Mouse (Mus musculus) retina, embryonic 14.5 days (tissue): Measurements from ENCODE around the gene Tra2b.
"Not testable (repeated sequence)": the region's sequence is repeated elsewhere in the genome, so short reads cannot be mapped to it uniquely, and the experiment has no call there.

ENCODE experiments used
- DNase-seq: peaks from one replicate; pipeline ENCODE4 v3.0.0-alpha.2; 2015; ENCODE audit warnings: low spot score

The Tra2b gene

GRCm38 (mm10) chr16:22265849-22266376 is at the start of gene Tra2b:
Gene Tra2b, minus strand, starts transcription at chr16:22266005.
- peak; percentile 99 for DNase-seq

- peak; percentile 46 for DNase-seq
These were observed 44.8 kb upstream of the Tra2b start for GRCm38 (mm10) chr16:22310649-22311048.

GRCm38 (mm10) chr16:22302606-22303005 is 36.8 kb upstream of the Tra2b start:
- peak; percentile 87 for DNase-seq

GRCm38 (mm10) chr16:22301378-22301777 is 35.6 kb upstream of the Tra2b start:
- DNase-seq, result no peak

- DNase-seq, result no peak
These were observed 31.1 kb upstream of the Tra2b start for GRCm38 (mm10) chr16:22296901-22297300.

GRCm38 (mm10) chr16:22294812-22295211 is 29.0 kb upstream of the Tra2b start:
- DNase-seq, result not testable (repeated sequence)

- DNase-seq, result no peak
These were observed 27.8 kb upstream of the Tra2b start for GRCm38 (mm10) chr16:22293600-22293999.

- DNase-seq, result no peak
These were observed 26.6 kb upstream of the Tra2b start for GRCm38 (mm10) chr16:22292394-22292793.

- DNase-seq, result peak; percentile 27
These were observed 23.8 kb upstream of the Tra2b start for GRCm38 (mm10) chr16:22289643-22290042.

GRCm38 (mm10) chr16:22286996-22287395 is 21.2 kb upstream of the Tra2b start:
- no peak for DNase-seq

GRCm38 (mm10) chr16:22276536-22276935 is 10.7 kb upstream of the Tra2b start:
- no peak for DNase-seq

- no peak for DNase-seq
These were observed 9.3 kb upstream of the Tra2b start for GRCm38 (mm10) chr16:22275142-22275541.

GRCm38 (mm10) chr16:22270491-22270890 is 4.7 kb upstream of the Tra2b start:
- no peak for DNase-seq

- DNase-seq, result no peak
These were observed 579 bp upstream of the Tra2b start for GRCm38 (mm10) chr16:22266384-22266783.

GRCm38 (mm10) chr16:22264962-22265848 is 600 bp downstream of the Tra2b start:
- DNase-seq, result peak; percentile 90

- DNase-seq, result no peak
These were observed 1.4 kb downstream of the Tra2b start for GRCm38 (mm10) chr16:22264232-22264961.

GRCm38 (mm10) chr16:22263124-22263523 is 2.7 kb downstream of the Tra2b start:
- no peak for DNase-seq

- DNase-seq, result no peak
These were observed 4.2 kb downstream of the Tra2b start for GRCm38 (mm10) chr16:22261563-22261962.

GRCm38 (mm10) chr16:22260423-22261143 is 5.2 kb downstream of the Tra2b start:
- no peak for DNase-seq

- DNase-seq, result not testable (repeated sequence)
These were observed 13.6 kb downstream of the Tra2b start for GRCm38 (mm10) chr16:22252255-22252654.

- no peak for DNase-seq
These were observed 15.5 kb downstream of the Tra2b start for GRCm38 (mm10) chr16:22250307-22250706.

GRCm38 (mm10) chr16:22249754-22250153 is 16.1 kb downstream of the Tra2b start:
- no peak for DNase-seq
